Mouse (Mus musculus) intestine, embryonic 15.5 days (tissue): ENCODE results near the gene Pdzd3. TPM values are rescaled to one million over a fixed set of nuclear protein-coding genes. Genes with fewer than 3 reads are reported as not detected.
"Not testable (repeated sequence)": the region's sequence is repeated elsewhere in the genome, so short reads cannot be mapped to it uniquely, and the experiment has no call there.

Experiments
- ATAC-seq: fragments of 200-750 bp; cut with Nextera tagmentation; 2 replicates; pipeline ENCODE4 v1.8.0; 2017; ENCODE audit warnings: moderate TSS enrichment, moderate library complexity
- H3K27ac ChIP-seq: fragments of 300-500 bp; sonication (generic); 2 replicates; pipeline ENCODE4 v1.5.1; 2015; ENCODE audit warnings: mild to moderate bottlenecking, inconsistent platforms
- H3K27me3 ChIP-seq: fragments of 300-500 bp; sonication (generic); replicated peaks from 2 replicates; pipeline ENCODE4 v1.6.1; 2015; ENCODE audit warnings: inconsistent platforms
- H3K36me3 ChIP-seq: fragments of 300-500 bp; sonication (generic); 2 replicates; pipeline ENCODE4 v1.6.1; 2015; ENCODE audit warnings: inconsistent platforms
- H3K4me1 ChIP-seq: fragments of 300-500 bp; sonication (generic); replicated peaks from 2 replicates; pipeline ENCODE4 v1.6.1; 2015; ENCODE audit warnings: inconsistent platforms
- H3K4me2 ChIP-seq: fragments of 300-500 bp; sonication (generic); replicated peaks from 2 replicates; pipeline ENCODE4 v1.6.1; 2015; ENCODE audit warnings: mild to moderate bottlenecking, inconsistent platforms
- H3K4me3 ChIP-seq: fragments of 300-500 bp; sonication (generic); replicated peaks from 2 replicates; pipeline ENCODE4 v1.5.1; 2015; ENCODE audit warnings: inconsistent platforms
- H3K9ac ChIP-seq: fragments of 300-500 bp; sonication (generic); 2 replicates; pipeline ENCODE4 v1.6.1; 2015; ENCODE audit warnings: inconsistent platforms
- H3K9me3 ChIP-seq: fragments of 300-500 bp; sonication (generic); 2 replicates; pipeline ENCODE4 v1.6.1; 2016; ENCODE audit warnings: inconsistent platforms
- WGBS: fragments of 180-500 bp; shearing (Covaris S2); methylation state at CpG from one replicate; pipeline ENCODE4 v1.1.7; 2015; 5-methylcytosine and 5-hydroxymethylcytosine counted together
- polyA plus RNA-seq: library from polyadenylated mRNA; unstranded; fragments of >200 nt; fragmentation: Nextera tagmentation; extraction: Ambion mirVana; gene quantifications from 2 replicates; pipeline ENCODE4 v1.2.1, GENCODE M21; 2015

The Pdzd3 gene
- 11.7 and 12.9 TPM in 2 replicates for polyA plus RNA-seq

DNA sequence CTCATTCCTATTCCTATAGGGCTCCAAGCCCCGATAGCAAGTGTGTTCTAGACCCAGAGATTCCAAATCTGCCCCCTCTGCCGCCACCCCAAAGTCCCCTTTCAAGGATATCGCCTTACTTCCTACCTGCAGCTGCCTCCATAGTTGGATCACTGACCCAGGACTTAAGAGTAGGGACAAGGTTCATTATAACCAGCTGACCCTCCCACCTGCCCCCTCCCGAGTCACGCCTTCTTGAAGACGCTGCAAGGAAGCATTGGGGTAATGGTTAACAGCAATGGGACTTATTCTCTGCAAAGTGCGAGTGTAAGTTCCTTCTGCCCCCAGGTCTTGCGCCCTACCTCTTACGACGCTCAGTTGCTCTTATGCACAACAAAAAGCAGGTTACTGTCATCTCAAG is at the start of gene Pdzd3:
Gene Pdzd3, minus strand, starts transcription at position 158 of the 400 bp plus-strand sequence.
- Histone ChIP-seq H3K27ac (0 out of 2 replicates have a peak within 1 kb of the TSS, but pooled peaks have one; percentile 3), H3K9me3 (no peaks in the 10 kb centered on the region), H3K4me3 (peak within 1 kb of the TSS; percentile 22; the same call in 1 of the 2 replicates), H3K36me3 (no peaks in the 10 kb centered on the region), H3K4me2 (peak within 1 kb of the TSS; percentile 43), H3K4me1 (peaks cover 11% of the 10 kb centered on the region; the same call in 1 of the 2 replicates), H3K9ac (no peak within 1 kb of the TSS), H3K27me3 (no peaks in the 10 kb centered on the region)
- WGBS: 62% methylated on average over 10 of the region's 10 CpGs
- peak; percentile 84 for ATAC-seq

DNA sequence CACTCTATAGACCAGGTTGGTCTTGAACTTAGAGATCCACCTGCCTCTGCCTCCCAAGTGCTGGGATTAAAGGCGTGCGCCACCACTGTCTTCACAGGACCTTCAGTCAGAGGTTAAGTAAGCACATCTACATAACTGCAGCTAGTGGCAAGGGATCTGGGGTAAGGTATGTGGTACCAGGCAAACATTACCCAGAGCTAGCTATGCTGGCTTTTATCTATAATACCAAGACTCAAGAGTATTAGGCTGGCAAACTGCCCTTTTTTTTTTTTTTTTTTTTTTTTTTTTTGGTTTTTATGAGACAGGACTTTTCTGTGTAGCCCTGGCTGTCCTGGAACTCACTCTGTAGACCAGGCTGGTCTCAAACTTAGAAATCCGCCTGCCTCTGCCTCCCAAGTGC is 48.7 kb upstream of the Pdzd3 start:
- ATAC-seq, H3K9ac ChIP-seq, H3K4me3 ChIP-seq, H3K27ac ChIP-seq, H3K9me3 ChIP-seq, H3K4me2 ChIP-seq, H3K27me3 ChIP-seq, H3K4me1 ChIP-seq: not testable (repeated sequence)
- 98% methylated on average over 3 of the region's 3 CpGs for WGBS
- peaks cover 44% of the 10 kb centered on the region for H3K36me3 ChIP-seq

DNA sequence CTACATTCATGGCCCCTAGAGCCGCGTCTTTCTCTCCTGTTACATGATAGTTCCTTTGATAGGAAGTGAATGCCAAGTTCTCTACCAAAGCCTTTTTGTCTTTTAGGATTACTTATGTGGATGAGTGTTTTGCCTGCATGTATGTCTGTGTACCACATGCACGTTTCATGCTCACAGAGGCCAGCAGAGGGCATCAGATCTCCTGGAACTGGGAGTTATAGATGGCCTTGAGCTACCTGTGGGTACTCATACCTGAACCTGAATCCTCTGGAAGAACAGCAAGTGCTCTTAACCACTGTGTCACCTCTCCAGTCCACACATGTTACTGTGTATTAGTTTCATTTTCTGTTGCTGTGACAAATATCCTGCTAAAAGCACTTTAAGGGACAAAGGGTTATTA is 41.2 kb upstream of the Pdzd3 start:
- no peak overlapping the region for H3K9ac ChIP-seq
- WGBS: 65% methylated on average over 3 of the region's 3 CpGs
- peaks cover 9% of the 10 kb centered on the region for H3K27me3 ChIP-seq
- H3K4me1 ChIP-seq: peaks cover 16% of the 10 kb centered on the region
- H3K36me3 ChIP-seq: peaks cover 34% of the 10 kb centered on the region
- ATAC-seq: no peak
- no peak overlapping the region for H3K4me3 ChIP-seq
- H3K9me3 ChIP-seq: no peaks in the 10 kb centered on the region
- no peak overlapping the region for H3K4me2 ChIP-seq
- H3K27ac ChIP-seq: no peak overlapping the region

DNA sequence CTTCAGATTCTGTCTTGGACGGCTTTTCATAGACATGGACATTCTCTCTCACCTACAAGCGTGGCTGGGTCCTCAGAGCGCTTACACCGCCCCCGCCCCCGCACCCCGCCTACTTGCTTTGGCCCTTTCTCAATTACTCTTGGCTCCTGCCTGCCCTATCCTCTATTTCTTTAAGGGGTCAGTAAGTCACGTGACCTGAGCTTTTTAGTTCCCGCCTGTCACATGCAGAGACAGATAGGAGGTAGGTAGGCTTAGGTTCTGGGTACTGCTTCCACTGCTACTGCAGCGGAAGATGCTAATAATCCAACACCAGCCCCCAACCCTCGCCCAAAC is 37.7 kb upstream of the Pdzd3 start:
- H3K4me1 ChIP-seq: peaks cover 25% of the 10 kb centered on the region
- H3K27ac ChIP-seq: no peak overlapping the region; the same call in 1 of the 2 replicates
- peaks cover 14% of the 10 kb centered on the region for H3K36me3 ChIP-seq
- H3K9me3 ChIP-seq: no peaks in the 10 kb centered on the region
- WGBS: 11% methylated on average over 11 of the region's 11 CpGs
- peak overlapping the region; percentile 94 for H3K4me2 ChIP-seq
- H3K27me3 ChIP-seq: peaks cover 15% of the 10 kb centered on the region
- H3K9ac ChIP-seq: no peak overlapping the region
- H3K4me3 ChIP-seq: peak overlapping the region; percentile 54; the same call in 1 of the 2 replicates
- peak; percentile 14; the same call in 1 of the 2 replicates for ATAC-seq

DNA sequence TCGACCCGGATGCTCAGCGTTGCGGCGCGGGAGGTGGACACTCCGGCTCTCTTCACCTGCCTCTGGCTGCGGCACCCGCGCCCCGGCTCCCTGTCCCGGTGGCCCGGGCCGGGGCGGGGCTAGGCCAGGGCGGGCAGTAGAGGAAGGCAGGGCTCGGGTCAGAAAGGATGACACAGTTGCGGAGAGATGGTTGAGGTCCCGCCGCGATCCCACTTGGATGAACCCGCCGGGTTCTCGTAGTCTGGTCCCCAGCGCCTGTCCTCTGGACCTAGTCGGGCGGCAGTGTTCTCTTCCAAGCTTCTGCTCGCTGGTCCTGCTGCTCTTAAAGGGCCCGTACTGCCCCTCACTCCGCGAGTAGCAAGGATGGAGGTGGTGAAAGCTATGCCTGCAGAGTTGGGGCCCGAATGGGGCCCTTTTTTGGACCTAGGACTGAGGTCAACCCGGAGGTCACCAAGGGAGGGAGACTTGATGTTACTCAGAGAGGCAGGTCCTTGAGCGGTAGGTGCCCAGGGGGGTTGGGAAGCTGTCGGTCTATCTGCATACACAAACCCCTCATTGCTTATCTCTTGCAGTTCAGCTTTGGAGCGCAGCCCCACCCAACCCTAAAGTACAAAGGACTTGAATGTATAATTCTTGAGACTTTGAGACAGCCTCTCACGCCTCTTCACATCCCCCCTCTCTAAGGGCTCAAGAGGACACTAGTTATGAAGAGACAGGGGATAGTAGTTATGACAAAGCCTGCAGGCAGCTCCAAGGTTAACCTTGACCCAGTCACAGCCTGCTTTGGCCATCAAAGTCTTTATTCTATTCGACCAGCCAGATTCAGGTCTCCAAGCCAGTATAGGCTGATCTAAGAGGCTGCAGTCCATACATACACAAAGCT is 37.0 kb upstream of the Pdzd3 start, which contains the start of gene Abcg4:
Gene Abcg4, minus strand, starts transcription at position 540 of the 883 bp plus-strand sequence.
- Histone ChIP-seq H3K27me3 (peaks cover 15% of the 10 kb centered on the region), H3K9me3 (no peaks in the 10 kb centered on the region), H3K27ac (peak within 1 kb of the TSS; percentile 19), H3K4me1 (peaks cover 25% of the 10 kb centered on the region), H3K4me3 (peak within 1 kb of the TSS; percentile 54), H3K9ac (peak within 1 kb of the TSS; percentile 63), H3K4me2 (peak within 1 kb of the TSS; percentile 94), H3K36me3 (peaks cover 14% of the 10 kb centered on the region)
- under 1% methylated on average over 38 of the region's 38 CpGs for WGBS
- ATAC-seq: peak; percentile 73

DNA sequence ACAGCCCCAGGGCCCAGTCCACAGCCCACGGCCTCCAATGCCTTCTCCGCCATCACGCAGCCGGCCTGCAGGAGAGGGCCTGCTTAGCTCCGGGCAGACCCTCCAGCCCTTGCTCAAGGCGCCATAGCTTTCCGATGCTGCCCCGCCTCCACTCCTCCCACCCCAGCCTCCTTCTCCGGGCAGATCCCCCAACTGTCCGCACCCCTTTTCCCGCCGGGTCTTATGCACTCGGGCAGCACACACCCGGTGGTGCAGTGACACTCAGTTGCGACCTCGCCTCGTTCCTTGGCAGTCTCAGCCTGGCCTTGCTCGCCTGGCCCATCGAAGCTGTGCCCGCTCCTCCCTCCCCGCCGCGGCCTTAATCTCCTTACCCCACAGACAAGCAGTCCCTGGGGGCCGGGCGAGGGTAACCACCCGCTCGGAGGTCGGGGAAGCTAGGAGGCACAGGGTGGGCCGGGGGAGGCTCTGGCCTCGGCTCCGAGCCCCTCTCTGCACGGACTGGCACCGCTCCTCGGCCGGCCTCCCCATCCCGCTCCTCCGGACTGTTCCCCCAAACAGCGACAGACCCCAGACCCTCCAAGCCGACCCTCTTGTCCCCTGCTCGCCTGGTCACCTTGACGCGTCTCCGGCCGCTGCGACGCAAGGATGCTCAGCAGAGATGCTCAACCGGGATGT is 36.3 kb upstream of the Pdzd3 start:
- peak overlapping the region; percentile 94 for H3K4me2 ChIP-seq
- peaks cover 6% of the 10 kb centered on the region for H3K36me3 ChIP-seq
- peak; percentile 48 for ATAC-seq
- no peaks in the 10 kb centered on the region for H3K9me3 ChIP-seq
- H3K27me3 ChIP-seq: peaks cover 15% of the 10 kb centered on the region
- H3K27ac ChIP-seq: peak overlapping the region; percentile 19; the same call in 1 of the 2 replicates
- WGBS: 1% methylated on average over 47 of the region's 47 CpGs
- H3K4me1 ChIP-seq: peaks cover 25% of the 10 kb centered on the region
- peak overlapping the region; percentile 63 for H3K9ac ChIP-seq
- H3K4me3 ChIP-seq: peak overlapping the region; percentile 54

DNA sequence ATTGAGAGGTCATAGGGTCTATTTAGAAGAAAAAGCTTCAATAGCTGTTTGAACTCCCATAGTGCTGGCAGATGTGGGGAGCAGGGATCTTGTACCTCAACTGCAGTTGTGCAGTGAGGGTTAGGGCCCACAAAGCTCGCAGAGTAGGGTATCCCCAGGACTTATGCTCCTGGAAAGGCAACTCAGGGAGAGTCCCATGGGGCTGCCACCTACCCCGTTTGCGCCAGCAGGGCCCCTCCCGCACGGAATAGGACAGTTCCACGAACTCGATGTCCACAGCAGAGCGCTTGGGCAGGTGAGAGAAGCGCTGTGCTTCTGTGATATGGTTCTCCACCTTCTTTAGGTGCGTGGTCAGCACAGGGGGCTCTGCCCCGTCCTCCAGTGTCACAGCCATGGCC is 35.7 kb upstream of the Pdzd3 start:
- Histone ChIP-seq H3K9me3 (no peaks in the 10 kb centered on the region), H3K9ac (peak overlapping the region; percentile 63), H3K4me2 (peak overlapping the region; percentile 94), H3K27me3 (peaks cover 15% of the 10 kb centered on the region), H3K4me1 (peaks cover 25% of the 10 kb centered on the region), H3K27ac (0 out of 2 replicates have a peak overlapping the region, but pooled peaks have one; percentile 19), H3K4me3 (peak overlapping the region; percentile 54), H3K36me3 (peaks cover 5% of the 10 kb centered on the region; the same call in 1 of the 2 replicates)
- 15% methylated on average over 11 of the region's 11 CpGs for WGBS
- ATAC-seq: no peak; the same call in 1 of the 2 replicates

DNA sequence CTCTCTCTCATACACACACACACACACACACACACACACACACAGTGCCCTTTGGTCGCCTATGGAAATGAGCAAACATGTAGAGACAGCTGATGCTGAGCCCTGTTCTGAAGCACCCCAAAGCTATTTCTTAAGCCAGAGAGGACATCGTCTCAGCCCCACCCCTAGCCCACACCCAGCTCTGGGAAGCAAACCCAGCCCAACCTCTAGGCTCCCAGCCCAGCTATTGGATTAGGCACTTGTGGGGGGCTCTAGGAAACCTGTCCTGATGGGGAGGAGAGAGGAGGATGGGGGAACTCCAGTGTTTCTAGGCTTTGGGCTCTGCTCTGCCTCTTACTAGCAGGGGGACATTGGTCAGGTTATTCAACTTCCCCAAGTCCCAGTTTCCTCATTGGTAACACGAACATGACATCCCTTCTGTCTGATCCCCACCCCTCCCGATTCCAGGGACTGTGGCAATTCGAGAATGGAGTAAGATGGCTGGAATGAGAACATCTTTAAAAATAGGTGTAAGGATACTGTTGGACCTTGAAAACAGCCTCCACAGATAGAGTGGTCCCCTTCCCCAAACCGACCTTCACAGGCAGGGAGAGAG is 35.1 kb upstream of the Pdzd3 start:
- Histone ChIP-seq H3K27me3 (peaks cover 15% of the 10 kb centered on the region), H3K9me3 (no peaks in the 10 kb centered on the region), H3K4me1 (peaks cover 25% of the 10 kb centered on the region), H3K4me2 (peak overlapping the region; percentile 94), H3K9ac (no peak overlapping the region), H3K36me3 (peaks cover 2% of the 10 kb centered on the region; the same call in 1 of the 2 replicates), H3K27ac (no peak overlapping the region), H3K4me3 (no peak overlapping the region)
- ATAC-seq: no peak
- 19% methylated on average over 6 of the region's 6 CpGs for WGBS

DNA sequence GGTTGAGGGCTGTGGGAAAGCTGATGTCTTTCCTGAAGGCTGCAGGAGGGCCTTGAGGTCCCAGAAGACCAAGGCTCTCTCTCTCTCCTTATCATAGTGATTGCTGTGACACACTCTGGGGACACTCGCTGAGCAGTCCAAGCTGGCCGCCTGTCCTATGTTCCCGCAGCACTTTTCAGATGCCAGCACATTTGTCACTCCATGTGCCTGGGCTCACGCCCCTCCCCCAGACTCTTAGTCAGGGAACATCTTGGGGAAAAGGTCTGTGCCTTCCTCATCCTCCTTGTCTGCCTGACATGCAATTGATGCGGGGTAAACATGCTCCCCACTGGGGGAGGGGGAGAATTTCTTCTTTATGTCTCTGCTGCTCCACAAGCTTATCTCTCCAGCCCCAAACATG is 31.9 kb upstream of the Pdzd3 start:
- Histone ChIP-seq H3K4me3 (no peak overlapping the region), H3K27me3 (peaks cover 13% of the 10 kb centered on the region), H3K9ac (no peak overlapping the region), H3K9me3 (no peaks in the 10 kb centered on the region), H3K36me3 (no peaks in the 10 kb centered on the region), H3K27ac (no peak overlapping the region), H3K4me1 (peaks cover 15% of the 10 kb centered on the region), H3K4me2 (no peak overlapping the region)
- ATAC-seq: no peak
- 56% methylated on average over 5 of the region's 5 CpGs for WGBS

DNA sequence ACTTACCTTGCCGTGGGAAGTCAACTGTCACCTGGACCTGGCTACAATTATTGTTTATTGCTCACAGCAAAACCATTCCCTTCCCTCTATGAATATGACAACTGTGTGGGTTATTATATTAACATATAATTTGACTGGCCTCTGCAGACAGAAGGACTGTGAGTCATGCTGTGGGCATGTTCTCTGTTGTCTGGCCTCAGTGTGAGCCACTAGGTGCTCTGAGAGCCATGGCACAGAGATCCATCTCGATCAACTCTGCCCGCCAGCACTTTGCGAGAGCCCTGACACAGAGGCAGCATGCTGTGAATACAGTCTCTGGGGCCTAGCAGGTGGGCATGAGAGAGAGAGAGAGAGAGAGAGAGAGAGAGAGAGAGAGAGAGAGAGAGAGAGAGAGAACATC is 18.7 kb upstream of the Pdzd3 start:
- H3K27ac ChIP-seq: no peak overlapping the region
- H3K9me3 ChIP-seq: 0 out of 2 replicates have a peak, but pooled peaks cover 3% of the 10 kb centered on the region
- 0 out of 2 replicates have a peak, but pooled peaks cover 8% of the 10 kb centered on the region for H3K4me1 ChIP-seq
- no peaks in the 10 kb centered on the region for H3K27me3 ChIP-seq
- H3K4me3 ChIP-seq: no peak overlapping the region
- ATAC-seq: no peak
- no peak overlapping the region for H3K4me2 ChIP-seq
- 86% methylated on average over 4 of the region's 4 CpGs for WGBS
- H3K9ac ChIP-seq: no peak overlapping the region
- H3K36me3 ChIP-seq: no peaks in the 10 kb centered on the region

DNA sequence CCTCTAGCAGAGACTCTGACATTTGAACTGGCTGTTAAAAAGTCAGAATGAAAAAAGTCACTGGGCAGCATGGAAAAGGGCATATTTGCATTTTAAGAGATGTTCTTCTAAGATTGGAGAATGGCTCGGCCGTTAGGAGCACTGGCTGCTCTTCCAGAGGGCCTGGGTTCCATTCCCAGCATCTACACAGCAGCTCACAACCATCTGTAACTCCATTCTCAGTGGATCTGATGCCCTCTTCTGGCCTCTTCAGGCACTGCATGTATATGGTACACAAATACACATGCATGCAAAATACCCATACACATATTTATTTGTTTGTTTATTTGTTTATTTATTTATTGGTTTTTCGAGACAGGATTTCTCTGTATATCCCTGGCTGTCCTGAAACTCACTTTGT is 17.8 kb upstream of the Pdzd3 start:
- 84% methylated on average over 3 of the region's 3 CpGs for WGBS
- H3K36me3 ChIP-seq: no peaks in the 10 kb centered on the region

DNA sequence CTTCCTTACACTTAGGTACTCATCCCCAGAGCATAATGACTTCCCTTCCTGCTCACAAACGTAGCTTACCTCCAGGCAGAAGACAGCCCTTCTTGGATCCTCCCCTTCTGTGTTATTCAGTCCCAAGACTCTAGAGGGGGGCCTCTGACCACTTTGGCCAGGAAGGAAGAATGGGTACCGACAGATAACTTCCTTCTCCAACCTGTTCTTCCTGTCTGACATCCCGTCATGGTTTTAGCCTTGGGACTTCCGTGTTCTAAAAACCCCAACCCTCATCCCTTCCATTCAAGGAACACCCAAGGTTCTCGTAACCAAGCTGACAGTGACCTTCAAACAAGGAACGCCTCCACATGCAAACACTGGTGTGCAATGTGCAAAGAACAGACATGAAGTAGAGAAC is 17.2 kb upstream of the Pdzd3 start, which contains the start of gene Nlrx1:
Gene Nlrx1, minus strand, starts transcription at position 168 of the 400 bp plus-strand sequence.
- peak within 1 kb of the TSS; percentile 85 for H3K27ac ChIP-seq
- peak within 1 kb of the TSS; percentile 87 for H3K9ac ChIP-seq
- H3K4me2 ChIP-seq: peak within 1 kb of the TSS; percentile 88
- peak; percentile 50 for ATAC-seq
- 0 out of 2 replicates have a peak, but pooled peaks cover 3% of the 10 kb centered on the region for H3K9me3 ChIP-seq
- H3K4me3 ChIP-seq: peak within 1 kb of the TSS; percentile 51
- WGBS: 65% methylated on average over 6 of the region's 6 CpGs
- H3K4me1 ChIP-seq: 0 out of 2 replicates have a peak, but pooled peaks cover 8% of the 10 kb centered on the region
- no peaks in the 10 kb centered on the region for H3K27me3 ChIP-seq
- H3K36me3 ChIP-seq: no peaks in the 10 kb centered on the region

More for the DNA sequence above, 17.8 kb upstream of the Pdzd3 start:
- no peaks in the 10 kb centered on the region for H3K27me3 ChIP-seq
- H3K4me3 ChIP-seq: no peak overlapping the region
- no peak overlapping the region for H3K9ac ChIP-seq
- no peak overlapping the region for H3K27ac ChIP-seq
- 0 out of 2 replicates have a peak, but pooled peaks cover 3% of the 10 kb centered on the region for H3K9me3 ChIP-seq
- 0 out of 2 replicates have a peak, but pooled peaks cover 8% of the 10 kb centered on the region for H3K4me1 ChIP-seq
- H3K4me2 ChIP-seq: no peak overlapping the region
- no peak for ATAC-seq
